Mouse (Mus musculus) granulocyte monocyte progenitor cell, adult 5-6 weeks (primary cell): ENCODE data around the gene Rreb1. TPM values are rescaled to one million over a fixed set of nuclear protein-coding genes. Genes with fewer than 3 reads are reported as not detected.

Experiments used
- ATAC-seq: replicated peaks from 2 replicates; pipeline ENCODE4 v1.8.0; 2016; ENCODE audit warnings: mild to moderate bottlenecking, moderate TSS enrichment, inconsistent platforms; ENCODE audit not compliant: poor library complexity, severe bottlenecking
- total RNA-seq, 2 experiments: library from RNA; stranded (forward) in 1 of 2; stranded (reverse) in 1 of 2; fragments of 200-712, 200-1000 nt in 1 of 2; fragments of >200 nt in 1 of 2; fragmentation: Nextera tagmentation in 1 of 2; gene quantifications; 2 replicates each; pipeline ENCODE4 v1.2.3; 2014 to 2017

Rreb1 gene
- total RNA-seq, 2 experiments from 2014 or later: 30.9 to 70.6 TPM

- ATAC-seq: peak; percentile 64
Measured at GRCm38 (mm10) chr13:37847601-37848358, 69.6 kb downstream of the Rreb1 start.

- ATAC-seq: no peak
Measured at GRCm38 (mm10) chr13:37848438-37848837, 70.2 kb downstream of the Rreb1 start.

GRCm38 (mm10) chr13:37851617-37852016, 73.4 kb downstream of the Rreb1 start:
- ATAC-seq: no peak

GRCm38 (mm10) chr13:37852850-37853249, 74.7 kb downstream of the Rreb1 start:
- no peak for ATAC-seq

GRCm38 (mm10) chr13:37853441-37853840, 75.2 kb downstream of the Rreb1 start:
- ATAC-seq: no peak

GRCm38 (mm10) chr13:37854031-37854431, 75.8 kb downstream of the Rreb1 start:
- peak; percentile 22 for ATAC-seq

- ATAC-seq: peak; percentile 52
Measured at GRCm38 (mm10) chr13:37854455-37855220, 76.4 kb downstream of the Rreb1 start.

- ATAC-seq: no peak
Measured at GRCm38 (mm10) chr13:37855221-37855757, 77.1 kb downstream of the Rreb1 start.

- ATAC-seq: no peak
Measured at GRCm38 (mm10) chr13:37855765-37856164, 77.6 kb downstream of the Rreb1 start.

- no peak for ATAC-seq
Measured at GRCm38 (mm10) chr13:37856537-37856936, 78.3 kb downstream of the Rreb1 start.

- ATAC-seq: peak; percentile 69
Measured at GRCm38 (mm10) chr13:37857284-37858065, 79.3 kb downstream of the Rreb1 start.

- peak; percentile 6 for ATAC-seq
Measured at GRCm38 (mm10) chr13:37858066-37858501, 79.9 kb downstream of the Rreb1 start.

GRCm38 (mm10) chr13:37858508-37858907, 80.3 kb downstream of the Rreb1 start:
- no peak for ATAC-seq

GRCm38 (mm10) chr13:37859782-37860181, 81.6 kb downstream of the Rreb1 start:
- no peak for ATAC-seq

- ATAC-seq: no peak
Measured at GRCm38 (mm10) chr13:37860204-37860603, 82.0 kb downstream of the Rreb1 start.

GRCm38 (mm10) chr13:37860789-37861188, 82.6 kb downstream of the Rreb1 start:
- no peak for ATAC-seq

- ATAC-seq: no peak
Measured at GRCm38 (mm10) chr13:37862492-37862891, 84.3 kb downstream of the Rreb1 start.

GRCm38 (mm10) chr13:37863643-37864042, 85.4 kb downstream of the Rreb1 start:
- ATAC-seq: no peak

GRCm38 (mm10) chr13:37864697-37865096, 86.5 kb downstream of the Rreb1 start:
- no peak for ATAC-seq

GRCm38 (mm10) chr13:37866296-37866695, 88.1 kb downstream of the Rreb1 start:
- peak; percentile 15 for ATAC-seq
